Mouse (Mus musculus): ENCODE measurements at regions not wholly inside any gene's neighbourhood (a gene's known extent, or its start where the extent isn't known, plus 50 kb on each side); places are given as distances from the start of the nearest gene placed in this dataset.

DNA sequence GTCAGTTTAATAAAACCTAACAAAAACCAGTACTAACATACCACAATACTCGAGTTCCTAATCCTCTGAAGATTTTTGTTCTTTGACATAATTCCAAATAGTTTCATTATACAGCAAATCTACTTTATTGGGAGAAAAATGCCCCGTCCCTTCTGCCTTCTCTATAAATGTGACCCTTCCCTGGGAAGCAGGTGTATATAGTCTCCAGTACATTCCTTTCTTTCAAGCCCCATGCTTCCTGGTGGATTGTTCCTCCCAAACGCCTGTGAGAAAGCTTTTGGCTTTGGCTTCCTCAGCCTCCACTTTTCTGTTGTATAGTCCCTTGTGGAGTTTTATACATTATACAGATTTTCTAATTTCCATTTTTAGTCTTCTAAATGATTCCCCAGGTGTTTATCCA, 1001.8 kb upstream of the Tenm3 start:
- Histone ChIP-seq H3K4me3 (ENCODE audit: insufficient read depth, low read length) (no peak overlapping the region), H3K4me1 (ENCODE audit: control insufficient read depth, insufficient read depth, low read length) (no peaks in the 10 kb centered on the region), H3K27ac (ENCODE audit: insufficient read depth, low read length) (no peak overlapping the region)
- TF ChIP-seq POLR2A (IDR thresholded peaks at IDR 0.05; ENCODE audit: extremely low read depth, insufficient read depth, low read length) = no peak
- TF ChIP-seq CTCF (IDR thresholded peaks at IDR 0.05; ENCODE audit: extremely low read depth, insufficient read depth, low read length) = no peak

DNA sequence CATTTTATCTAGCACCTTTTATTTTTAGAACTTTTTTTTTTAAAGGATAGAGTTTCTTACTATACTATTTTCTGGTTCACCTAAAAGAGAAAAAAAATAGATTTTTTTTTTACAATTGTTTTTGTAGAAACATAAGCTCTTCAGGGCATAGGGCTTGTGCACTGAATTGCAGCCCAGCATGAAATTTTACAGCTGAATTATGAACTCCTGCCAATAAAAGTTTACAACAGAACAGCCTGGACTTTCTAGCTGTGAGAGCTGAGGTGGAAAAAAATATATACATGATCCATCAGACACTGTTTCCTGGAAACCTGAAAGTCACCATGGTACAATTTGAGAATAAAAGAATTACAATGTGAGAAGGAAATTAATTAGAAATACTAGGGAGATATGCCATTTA, 988.2 kb upstream of the Tenm3 start:
- Histone ChIP-seq H3K27ac (ENCODE audit: insufficient read depth, low read length) (no peak overlapping the region), H3K4me1 (ENCODE audit: control insufficient read depth, insufficient read depth, low read length) (no peaks in the 10 kb centered on the region), H3K4me3 (ENCODE audit: insufficient read depth, low read length) (no peak overlapping the region)
- no peak for TF ChIP-seq CTCF (IDR thresholded peaks at IDR 0.05; ENCODE audit: extremely low read depth, insufficient read depth, low read length)
- TF ChIP-seq POLR2A (IDR thresholded peaks at IDR 0.05; ENCODE audit: extremely low read depth, insufficient read depth, low read length) = no peak

DNA sequence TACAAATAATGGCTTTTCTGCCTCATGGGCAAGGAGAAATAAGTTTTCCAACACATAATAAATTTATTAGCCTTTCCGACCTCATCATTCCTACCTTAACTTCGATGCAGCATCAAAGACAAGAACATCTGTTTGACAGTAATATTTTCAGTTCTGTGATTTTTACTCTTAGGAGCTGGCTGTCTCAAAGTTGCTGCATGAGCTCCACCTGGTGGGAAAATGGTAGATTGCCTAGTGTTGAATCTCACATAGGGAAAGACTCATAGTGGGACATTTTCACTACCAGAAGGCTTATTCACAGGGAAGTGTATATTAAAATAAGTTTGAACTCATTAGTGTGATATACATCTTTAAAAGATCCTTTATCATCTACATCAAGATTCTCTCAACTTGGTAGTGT, 985.6 kb upstream of the Tenm3 start:
- Histone ChIP-seq H3K4me3 (ENCODE audit: insufficient read depth, low read length) (no peak overlapping the region), H3K4me1 (ENCODE audit: control insufficient read depth, insufficient read depth, low read length) (no peaks in the 10 kb centered on the region), H3K27ac (ENCODE audit: insufficient read depth, low read length) (no peak overlapping the region)
- TF ChIP-seq POLR2A (IDR thresholded peaks at IDR 0.05; ENCODE audit: extremely low read depth, insufficient read depth, low read length) (no peak), CTCF (IDR thresholded peaks at IDR 0.05; ENCODE audit: extremely low read depth, insufficient read depth, low read length) (peak; percentile 64)

DNA sequence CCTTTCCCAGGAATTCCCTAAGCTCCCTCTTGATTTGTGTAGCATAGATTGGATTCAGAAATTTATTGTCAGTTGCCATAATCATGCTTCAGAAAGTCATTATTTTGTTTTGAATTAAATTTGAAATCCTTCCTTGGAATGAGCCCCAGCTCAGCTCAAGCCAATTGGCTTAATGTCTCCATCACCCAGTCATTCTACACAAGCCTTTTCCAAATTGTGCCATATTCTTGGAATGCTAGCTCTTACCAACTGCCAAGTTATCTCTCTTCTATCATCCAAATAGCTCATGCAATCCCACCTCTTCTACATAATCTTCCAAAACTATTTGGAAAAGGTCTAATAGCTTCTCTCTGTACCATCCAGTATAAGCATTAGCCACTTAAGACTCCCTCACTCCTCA, 982.5 kb upstream of the Tenm3 start:
- TF ChIP-seq POLR2A (IDR thresholded peaks at IDR 0.05; ENCODE audit: extremely low read depth, insufficient read depth, low read length) = no peak
- no peak for TF ChIP-seq CTCF (IDR thresholded peaks at IDR 0.05; ENCODE audit: extremely low read depth, insufficient read depth, low read length)
- no peak overlapping the region for H3K4me3 ChIP-seq (ENCODE audit: insufficient read depth, low read length)
- no peaks in the 10 kb centered on the region for H3K4me1 ChIP-seq (ENCODE audit: control insufficient read depth, insufficient read depth, low read length)
- H3K27ac ChIP-seq (ENCODE audit: insufficient read depth, low read length) = no peak overlapping the region

DNA sequence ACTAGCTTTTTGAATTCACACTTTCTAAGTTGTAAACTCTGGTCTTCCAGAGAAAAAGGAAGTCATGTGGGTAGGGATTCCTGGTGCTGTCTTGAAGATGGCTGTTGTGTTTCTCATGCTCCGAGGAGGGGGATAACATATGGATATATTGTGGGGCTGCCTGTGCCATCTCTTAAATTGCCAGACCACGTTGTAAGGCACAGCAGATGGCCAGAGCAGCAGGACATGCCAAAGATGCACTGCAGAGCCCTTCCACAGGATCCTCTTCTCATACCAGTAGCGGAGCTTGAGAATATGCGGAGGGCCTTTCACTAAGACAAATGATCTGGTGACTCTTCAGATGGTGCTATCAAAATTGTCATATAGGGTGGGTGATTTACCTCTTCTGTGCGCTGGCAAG, 981.2 kb upstream of the Tenm3 start:
- TF ChIP-seq POLR2A (IDR thresholded peaks at IDR 0.05; ENCODE audit: extremely low read depth, insufficient read depth, low read length) (no peak), CTCF (IDR thresholded peaks at IDR 0.05; ENCODE audit: extremely low read depth, insufficient read depth, low read length) (no peak)
- H3K27ac ChIP-seq (ENCODE audit: insufficient read depth, low read length) = no peak overlapping the region
- H3K4me1 ChIP-seq (ENCODE audit: control insufficient read depth, insufficient read depth, low read length) = no peaks in the 10 kb centered on the region
- no peak overlapping the region for H3K4me3 ChIP-seq (ENCODE audit: insufficient read depth, low read length)

DNA sequence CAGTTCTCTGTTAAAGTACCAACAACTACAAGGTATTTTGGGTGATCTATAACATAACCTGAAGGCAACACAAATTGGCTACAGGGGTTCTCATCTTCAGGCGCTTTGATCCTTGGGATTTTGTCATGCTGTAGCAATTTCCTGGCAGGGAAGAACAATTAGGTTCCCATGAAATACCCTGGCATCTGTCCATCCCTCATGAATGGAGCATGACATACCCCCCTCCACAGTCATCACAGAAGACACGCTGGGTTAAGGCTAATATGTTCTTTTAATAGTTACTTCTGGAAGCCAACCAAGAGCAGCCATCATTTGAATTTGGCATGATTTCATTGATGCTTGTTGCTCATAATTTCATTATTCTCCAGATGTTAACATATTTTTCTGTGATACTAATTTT, 979.0 kb upstream of the Tenm3 start:
- TF ChIP-seq CTCF (IDR thresholded peaks at IDR 0.05; ENCODE audit: extremely low read depth, insufficient read depth, low read length) = no peak
- TF ChIP-seq POLR2A (IDR thresholded peaks at IDR 0.05; ENCODE audit: extremely low read depth, insufficient read depth, low read length) = no peak
- H3K4me1 ChIP-seq (ENCODE audit: control insufficient read depth, insufficient read depth, low read length) = no peaks in the 10 kb centered on the region
- H3K4me3 ChIP-seq (ENCODE audit: insufficient read depth, low read length) = no peak overlapping the region
- H3K27ac ChIP-seq (ENCODE audit: insufficient read depth, low read length) = no peak overlapping the region

DNA sequence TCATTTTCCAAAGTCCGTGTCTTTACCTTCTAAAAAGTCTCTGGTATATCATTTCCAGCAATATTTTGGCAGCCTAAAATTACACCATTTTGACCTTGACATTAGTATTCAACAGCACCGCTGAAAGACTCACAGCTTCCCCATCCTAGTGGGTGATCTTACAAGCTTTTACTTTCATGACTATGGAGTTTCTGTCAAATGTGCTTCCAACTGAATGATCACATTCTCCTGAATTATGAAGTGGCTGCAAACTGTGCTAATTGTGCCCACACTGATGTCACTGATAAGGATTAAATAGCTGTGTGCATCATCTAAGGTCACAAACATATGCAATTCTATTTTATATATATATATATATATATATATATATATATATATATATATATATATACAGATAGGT, 955.5 kb upstream of the Tenm3 start:
- TF ChIP-seq POLR2A (IDR thresholded peaks at IDR 0.05; ENCODE audit: extremely low read depth, insufficient read depth, low read length) = no peak
- no peak for TF ChIP-seq CTCF (IDR thresholded peaks at IDR 0.05; ENCODE audit: extremely low read depth, insufficient read depth, low read length)
- Histone ChIP-seq H3K4me1 (ENCODE audit: control insufficient read depth, insufficient read depth, low read length) (no peaks in the 10 kb centered on the region), H3K27ac (ENCODE audit: insufficient read depth, low read length) (no peak overlapping the region), H3K4me3 (ENCODE audit: insufficient read depth, low read length) (no peak overlapping the region)

DNA sequence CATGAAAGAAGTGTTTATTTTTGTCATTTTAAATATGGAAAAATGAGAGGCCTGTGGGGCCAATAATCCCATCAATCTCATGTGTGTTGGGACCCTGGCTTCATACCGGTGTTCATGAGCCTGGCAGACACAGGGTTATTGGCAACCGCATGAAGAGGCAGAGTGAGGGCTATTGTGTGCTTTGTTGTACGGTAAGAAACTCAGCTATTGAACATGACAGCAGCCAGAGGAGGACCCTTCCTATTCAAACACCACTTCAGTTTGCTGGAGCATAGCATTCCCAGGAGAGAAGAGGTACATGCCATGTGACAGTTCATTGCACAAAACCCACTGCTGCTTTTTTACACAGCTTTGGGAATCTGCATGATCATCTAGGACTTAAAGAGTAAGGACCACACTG, 953.0 kb upstream of the Tenm3 start:
- no peak for TF ChIP-seq POLR2A (IDR thresholded peaks at IDR 0.05; ENCODE audit: extremely low read depth, insufficient read depth, low read length)
- TF ChIP-seq CTCF (IDR thresholded peaks at IDR 0.05; ENCODE audit: extremely low read depth, insufficient read depth, low read length) = no peak
- no peak overlapping the region for H3K4me3 ChIP-seq (ENCODE audit: insufficient read depth, low read length)
- no peak overlapping the region for H3K27ac ChIP-seq (ENCODE audit: insufficient read depth, low read length)
- no peaks in the 10 kb centered on the region for H3K4me1 ChIP-seq (ENCODE audit: control insufficient read depth, insufficient read depth, low read length)

DNA sequence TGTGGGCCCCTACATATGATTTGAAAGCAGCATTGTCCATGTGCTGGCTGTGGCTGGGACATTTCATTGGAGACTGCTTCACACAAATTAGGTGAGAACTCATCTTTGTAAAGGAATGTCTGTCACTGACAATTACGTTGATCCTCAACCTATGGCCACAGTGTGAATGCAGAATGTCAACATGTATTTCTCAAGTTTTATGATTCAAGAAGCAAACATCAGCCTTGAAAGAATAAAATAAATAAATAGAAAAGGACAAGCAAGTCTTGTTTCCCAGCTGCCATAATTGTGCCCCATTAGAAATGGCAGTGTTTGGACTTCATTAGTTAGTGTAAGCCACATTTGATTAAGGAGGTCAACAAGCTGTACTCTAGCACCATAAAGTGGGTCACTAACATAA, 950.7 kb upstream of the Tenm3 start:
- H3K4me3 ChIP-seq (ENCODE audit: insufficient read depth, low read length) = no peak overlapping the region
- no peaks in the 10 kb centered on the region for H3K4me1 ChIP-seq (ENCODE audit: control insufficient read depth, insufficient read depth, low read length)
- TF ChIP-seq CTCF (IDR thresholded peaks at IDR 0.05; ENCODE audit: extremely low read depth, insufficient read depth, low read length) = no peak
- TF ChIP-seq POLR2A (IDR thresholded peaks at IDR 0.05; ENCODE audit: extremely low read depth, insufficient read depth, low read length) = no peak

DNA sequence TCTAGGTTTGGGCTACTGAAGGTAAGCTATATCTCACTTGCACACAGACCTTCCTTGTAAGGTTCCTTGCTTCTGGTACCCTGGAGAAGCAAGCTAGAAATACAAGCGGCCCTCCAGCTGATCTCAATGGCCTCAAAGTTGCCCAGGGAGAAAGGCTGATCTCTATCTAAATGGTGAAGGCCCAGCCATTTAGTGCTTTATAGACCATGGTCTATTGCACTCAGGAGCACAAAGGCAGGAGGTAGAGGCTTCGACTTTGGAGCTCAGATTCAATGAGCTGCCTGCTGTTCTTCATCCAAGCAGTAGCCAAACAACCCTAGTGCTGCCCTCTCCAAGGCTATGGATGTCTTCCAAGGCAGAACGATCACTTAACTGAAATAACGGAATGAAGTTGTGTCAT, 926.1 kb upstream of the Tenm3 start:
- no peak overlapping the region for H3K4me3 ChIP-seq (ENCODE audit: insufficient read depth, low read length)
- H3K4me1 ChIP-seq (ENCODE audit: control insufficient read depth, insufficient read depth, low read length) = no peaks in the 10 kb centered on the region
- no peak for TF ChIP-seq POLR2A (IDR thresholded peaks at IDR 0.05; ENCODE audit: extremely low read depth, insufficient read depth, low read length)
- TF ChIP-seq CTCF (IDR thresholded peaks at IDR 0.05; ENCODE audit: extremely low read depth, insufficient read depth, low read length) = no peak
- H3K27ac ChIP-seq (ENCODE audit: insufficient read depth, low read length) = no peak overlapping the region

More for the DNA sequence above, 950.7 kb upstream of the Tenm3 start:
- no peak overlapping the region for H3K27ac ChIP-seq (ENCODE audit: insufficient read depth, low read length)

DNA sequence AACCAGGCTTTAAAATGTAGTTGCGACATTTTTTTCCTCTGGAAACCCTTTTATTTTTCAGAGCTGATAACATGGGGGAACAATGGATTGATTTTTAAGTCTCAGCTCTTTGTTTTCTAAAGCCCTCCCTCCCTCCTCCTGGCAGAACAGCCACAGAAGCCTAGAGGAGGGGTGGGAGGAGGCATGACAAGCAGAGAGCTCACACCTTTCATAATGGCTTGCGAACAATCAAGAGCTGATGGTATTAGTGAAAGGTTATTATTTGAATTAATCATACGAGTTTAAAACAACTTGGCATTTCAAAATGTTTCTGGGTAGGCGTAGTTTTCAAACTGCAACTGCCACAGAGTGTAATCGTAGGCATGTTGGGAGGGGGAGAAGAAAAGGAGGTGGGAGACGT, 894.3 kb upstream of the Tenm3 start:
- Histone ChIP-seq H3K4me3 (ENCODE audit: insufficient read depth, low read length) (no peak overlapping the region), H3K4me1 (ENCODE audit: control insufficient read depth, insufficient read depth, low read length) (no peaks in the 10 kb centered on the region), H3K27ac (ENCODE audit: insufficient read depth, low read length) (no peak overlapping the region)
- no peak for TF ChIP-seq POLR2A (IDR thresholded peaks at IDR 0.05; ENCODE audit: extremely low read depth, insufficient read depth, low read length)
- TF ChIP-seq CTCF (IDR thresholded peaks at IDR 0.05; ENCODE audit: extremely low read depth, insufficient read depth, low read length) = no peak

All from cortical plate, adult 2 months (tissue).